Mouse (Mus musculus): ENCODE measurements around the gene Emid1.

Emid1 gene

GRCm38 (mm10) chr11:5160722-5161485 lies 8.8 kb upstream of the Emid1 start:
- no peak for DNase-seq (ENCODE audit: low spot score)

DNA sequence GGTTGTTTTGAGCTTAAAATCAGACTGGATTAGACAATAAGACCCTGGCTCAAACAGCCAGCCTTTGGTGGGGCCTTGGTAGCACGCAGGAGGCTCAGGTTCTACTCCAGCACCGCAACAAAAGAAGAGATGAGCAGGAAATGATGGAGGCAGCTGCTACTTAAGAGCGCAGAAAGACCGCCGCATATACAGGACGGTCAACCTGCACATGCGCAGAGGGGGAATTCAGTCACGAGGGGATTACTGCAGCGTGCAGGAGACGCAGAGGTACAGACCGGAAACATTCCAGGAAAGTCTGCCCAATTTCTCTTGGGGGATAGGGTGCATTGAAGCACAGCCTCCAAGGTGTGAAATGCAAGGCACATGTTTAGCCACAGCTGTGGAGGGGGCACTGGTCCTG lies 6.0 kb upstream of the Emid1 start:
- no peak for DNase-seq (ENCODE audit: low spot score)

- DNase-seq (ENCODE audit: low spot score) = no peak
Observed at GRCm38 (mm10) chr11:5154961-5155805, 3.1 kb upstream of the Emid1 start.

DNA sequence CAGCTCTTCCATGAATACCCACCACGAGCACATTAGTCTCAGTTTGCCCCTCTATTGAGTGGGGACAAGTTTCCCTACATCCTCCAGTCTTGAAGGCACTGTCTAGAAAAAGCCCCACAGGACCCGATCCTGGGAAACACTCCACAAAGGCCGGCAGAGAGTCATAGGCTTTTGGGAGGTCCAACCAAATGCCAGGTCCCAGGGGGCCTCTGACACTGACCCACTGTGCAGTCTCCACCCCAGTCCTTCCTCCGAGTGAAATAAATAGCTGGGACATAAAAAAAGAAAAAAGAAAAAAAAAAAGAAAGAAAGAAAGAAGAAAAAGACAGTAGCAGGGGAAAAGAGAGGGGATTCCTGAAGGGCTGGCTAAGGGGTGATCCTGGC lies 818 bp downstream of the Emid1 start:
- no peak for DNase-seq (ENCODE audit: low spot score)

DNA sequence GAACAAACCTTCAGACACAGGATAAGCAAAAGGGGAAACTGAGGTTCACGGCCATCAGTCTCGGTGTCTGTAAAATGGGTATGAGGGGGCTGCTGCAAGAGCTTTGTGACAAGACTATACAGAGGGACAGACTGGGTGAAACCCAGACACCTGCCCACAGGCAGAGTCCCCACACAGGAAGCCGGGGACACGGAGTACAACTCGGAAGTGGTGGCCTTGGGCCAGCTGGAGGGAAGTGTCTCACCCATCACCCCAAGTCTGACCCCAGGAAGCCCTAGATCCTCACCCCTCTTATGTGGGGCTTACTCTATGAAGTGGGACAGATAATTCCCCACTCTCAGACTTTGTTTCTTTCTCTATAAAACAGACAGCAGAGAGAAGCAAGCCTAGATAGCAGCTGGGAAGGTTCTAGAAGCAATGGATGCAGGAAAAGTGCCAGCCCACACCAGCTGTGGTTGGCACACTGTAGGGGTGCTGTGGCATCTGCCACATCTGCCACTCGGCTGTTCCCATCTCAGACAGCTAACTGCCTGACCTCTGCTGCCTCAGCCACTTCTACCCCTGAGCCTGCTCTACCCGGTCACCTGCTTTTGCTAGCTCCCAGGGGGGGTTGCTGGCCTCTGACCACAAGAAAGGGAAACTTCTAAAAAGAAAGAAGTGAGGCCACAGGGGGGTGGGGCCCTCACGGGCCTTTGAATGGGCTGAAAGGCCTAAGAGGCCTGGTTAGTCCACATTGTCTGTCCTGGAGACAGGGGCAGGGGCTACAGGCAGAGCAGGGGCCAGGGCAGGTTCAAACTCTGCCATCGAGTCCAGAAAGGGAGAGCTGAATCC lies 1.4 kb downstream of the Emid1 start:
- DNase-seq (ENCODE audit: low spot score) = no peak

DNA sequence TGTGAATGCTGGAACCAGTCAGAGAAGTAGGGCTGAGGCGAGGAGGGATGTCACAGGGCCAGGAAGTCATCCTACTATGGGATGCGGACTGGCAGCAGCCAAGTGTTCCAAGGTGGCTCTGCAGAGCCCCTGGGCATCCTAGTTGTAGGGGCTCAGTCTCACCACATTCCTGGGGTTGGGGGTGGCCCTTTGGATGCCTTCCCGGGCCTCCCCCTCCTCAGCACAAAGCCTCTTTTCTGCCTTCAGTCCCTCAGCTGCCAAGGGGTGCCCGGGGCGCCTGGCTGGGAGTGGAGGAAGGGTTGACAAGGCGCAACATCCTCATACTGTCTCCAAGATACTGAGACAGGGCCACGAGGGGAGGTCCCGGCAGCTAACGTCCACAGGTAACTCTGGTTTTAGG lies 2.1 kb downstream of the Emid1 start:
- no peak for DNase-seq (ENCODE audit: low spot score)

DNA sequence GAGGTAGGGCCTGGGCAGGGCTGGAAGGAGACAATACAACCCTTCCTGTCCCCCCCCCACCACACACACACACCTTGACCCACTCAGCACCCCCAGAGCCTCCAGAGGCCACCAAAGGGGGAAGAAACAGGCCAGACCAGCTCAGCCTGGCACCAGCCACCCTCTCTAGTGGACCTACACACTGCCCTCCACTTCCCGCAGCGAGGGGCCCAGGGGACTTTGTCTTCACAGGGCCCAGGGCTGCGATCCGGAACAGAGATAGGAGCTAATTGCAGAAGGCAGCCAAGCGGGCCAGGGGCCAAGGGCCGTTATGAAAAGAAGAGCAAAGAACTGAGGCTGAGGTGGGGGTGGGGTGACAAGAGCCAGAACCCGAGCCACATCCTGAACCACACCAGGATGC lies 2.8 kb downstream of the Emid1 start:
- DNase-seq (ENCODE audit: low spot score) = no peak

DNA sequence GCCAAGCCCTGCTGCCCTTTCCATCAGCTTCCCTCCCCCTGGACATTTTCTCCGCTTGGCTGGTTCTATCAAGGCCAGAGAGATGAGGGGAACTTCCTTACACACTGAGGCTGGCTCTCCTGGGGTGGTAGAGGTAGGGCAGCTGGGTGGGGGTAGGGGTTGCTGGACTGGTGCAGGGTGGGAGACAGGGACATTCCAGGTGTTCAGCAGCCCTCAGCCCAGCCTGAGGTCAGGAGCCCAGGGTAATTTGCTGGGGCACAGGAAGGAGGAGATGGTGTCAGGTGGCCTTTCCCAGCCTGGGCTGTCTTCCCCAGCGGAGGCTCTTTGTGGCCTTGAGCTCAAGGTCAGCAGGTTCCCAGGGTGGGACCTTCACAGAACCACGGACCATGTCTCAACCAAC lies 6.5 kb downstream of the Emid1 start:
- no peak for DNase-seq (ENCODE audit: low spot score)

GRCm38 (mm10) chr11:5141965-5142364 lies 10.1 kb downstream of the Emid1 start:
- no peak for DNase-seq (ENCODE audit: low spot score)

- no peak for DNase-seq (ENCODE audit: low spot score)
Observed at GRCm38 (mm10) chr11:5141252-5141651, 10.8 kb downstream of the Emid1 start.

- no peak for DNase-seq (ENCODE audit: low spot score)
Observed at GRCm38 (mm10) chr11:5140619-5141018, 11.4 kb downstream of the Emid1 start.

DNA sequence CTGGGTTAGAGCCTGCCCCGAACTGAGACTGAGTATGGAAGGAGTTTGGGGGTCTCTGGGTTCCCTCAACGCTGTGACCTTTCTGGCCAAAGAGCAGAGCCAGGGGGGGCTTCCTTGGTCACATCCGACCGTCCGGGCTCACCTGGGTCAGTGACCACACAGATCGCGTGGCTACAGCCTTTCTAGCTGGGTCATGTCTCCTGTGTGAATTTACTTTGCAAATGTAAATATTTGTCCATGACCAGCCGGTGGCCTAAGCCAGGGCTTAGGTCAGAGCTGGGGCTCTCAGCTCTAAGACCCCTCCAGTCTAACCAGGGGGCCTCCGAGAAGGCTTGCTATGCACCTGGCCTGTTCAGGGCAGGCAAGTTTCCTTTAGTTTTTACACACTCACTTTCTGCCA lies 12.7 kb downstream of the Emid1 start:
- DNase-seq (ENCODE audit: low spot score) = no peak

DNA sequence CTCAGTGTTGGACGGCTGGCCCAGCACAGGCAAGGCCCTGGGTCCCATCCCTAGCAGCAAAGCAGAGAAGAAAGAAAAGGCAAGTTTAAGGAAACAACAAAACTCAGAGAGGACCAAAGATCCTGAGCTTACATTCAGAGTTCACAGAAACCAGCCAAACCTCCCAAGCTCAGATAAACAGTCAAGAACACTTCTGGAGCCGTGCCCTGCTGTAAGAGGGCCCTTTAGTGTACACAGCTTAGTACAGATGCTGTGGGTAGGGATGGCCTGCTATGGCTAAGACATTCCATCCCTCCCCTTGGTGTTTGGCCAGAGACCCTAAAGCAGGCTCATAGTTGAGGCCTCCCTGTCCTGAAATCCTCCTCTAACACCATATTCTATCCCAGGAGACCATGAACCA lies 13.4 kb downstream of the Emid1 start:
- no peak for DNase-seq (ENCODE audit: low spot score)

DNA sequence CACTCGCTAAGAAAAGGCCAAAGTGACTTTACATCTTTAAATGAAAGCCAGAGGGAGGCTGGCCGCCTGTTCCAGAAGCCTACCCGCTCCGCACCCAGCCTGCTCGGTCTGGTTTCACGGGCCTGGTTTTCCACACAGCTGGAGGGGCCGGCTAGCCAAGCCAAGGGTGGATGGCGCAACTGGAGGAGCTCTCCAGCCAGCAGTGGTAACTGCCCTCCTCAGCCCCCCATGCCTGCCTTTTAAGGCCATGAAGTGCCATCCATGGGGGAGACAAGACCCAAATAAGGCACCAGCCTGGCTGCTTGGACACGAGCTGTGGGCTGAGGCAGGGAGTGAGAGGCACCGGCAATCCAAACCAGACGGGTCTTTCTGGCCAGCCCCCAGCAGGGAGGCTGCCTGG lies 16.1 kb downstream of the Emid1 start:
- no peak for DNase-seq (ENCODE audit: low spot score)

DNA sequence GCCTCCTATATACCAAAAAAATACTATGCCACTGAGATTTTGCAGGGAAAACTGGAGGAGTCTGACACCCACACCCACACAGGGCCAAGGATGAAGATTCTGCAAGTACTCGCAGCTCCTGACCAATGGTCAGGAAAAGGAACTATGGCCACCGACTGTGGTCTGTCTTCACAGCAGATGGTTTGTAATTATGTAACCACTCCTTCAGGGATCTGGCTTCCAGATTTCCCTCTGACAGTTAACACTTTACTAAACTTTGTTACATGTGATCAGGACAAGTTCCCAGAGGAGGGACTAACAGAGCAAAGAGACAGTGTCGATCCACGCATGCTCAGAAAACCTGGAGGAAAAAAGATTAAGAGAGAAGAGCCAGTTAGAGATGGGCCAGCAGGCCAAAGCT lies 19.3 kb downstream of the Emid1 start:
- no peak for DNase-seq (ENCODE audit: low spot score)

- no peak for DNase-seq (ENCODE audit: low spot score)
Observed at GRCm38 (mm10) chr11:5130111-5130665, 21.9 kb downstream of the Emid1 start.

GRCm38 (mm10) chr11:5129035-5129480 lies 23.0 kb downstream of the Emid1 start:
- DNase-seq (ENCODE audit: low spot score) = no peak

DNA sequence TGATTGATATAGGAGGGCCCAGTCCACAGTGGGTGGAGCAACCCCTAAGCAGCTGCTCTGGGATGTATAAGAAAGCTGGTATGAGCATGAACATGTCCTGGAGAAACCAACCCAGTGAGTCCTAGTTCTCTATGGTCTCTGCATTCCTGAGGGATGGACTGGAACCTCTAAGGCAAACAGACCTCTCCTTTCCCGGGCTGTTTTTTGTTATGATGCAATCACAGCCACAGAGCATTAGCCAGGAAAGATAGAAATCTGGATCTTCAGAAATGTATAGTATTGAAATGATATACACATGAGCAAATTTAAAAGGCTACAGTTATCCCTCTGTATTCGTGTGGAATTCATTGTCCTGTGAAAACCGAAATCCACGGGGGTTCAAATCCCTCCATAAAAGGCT lies 26.3 kb downstream of the Emid1 start:
- no peak for DNase-seq (ENCODE audit: low spot score)

GRCm38 (mm10) chr11:5114931-5115581 lies 37.0 kb downstream of the Emid1 start:
- peak; percentile 80 for DNase-seq (ENCODE audit: low spot score)

DNA sequence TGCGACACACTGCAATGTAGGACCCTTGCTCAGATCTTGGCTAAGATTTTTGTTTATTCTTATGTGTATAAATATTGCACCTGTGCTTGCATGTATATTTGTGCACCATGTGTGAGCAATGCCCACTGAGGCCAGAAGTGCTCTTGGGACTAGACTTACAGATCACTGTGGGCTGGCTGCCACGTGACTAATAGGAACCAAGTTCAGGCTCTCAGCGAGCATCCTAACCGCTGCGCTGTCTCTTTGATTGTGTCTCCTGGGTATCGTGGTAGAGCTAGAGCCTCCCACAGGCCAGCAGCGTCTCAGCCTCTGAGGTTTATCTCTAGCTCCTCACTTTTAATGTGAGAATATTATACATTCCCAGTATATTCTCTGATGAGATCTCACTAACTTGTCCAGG lies 38.4 kb downstream of the Emid1 start:
- DNase-seq (ENCODE audit: low spot score) = no peak

DNA sequence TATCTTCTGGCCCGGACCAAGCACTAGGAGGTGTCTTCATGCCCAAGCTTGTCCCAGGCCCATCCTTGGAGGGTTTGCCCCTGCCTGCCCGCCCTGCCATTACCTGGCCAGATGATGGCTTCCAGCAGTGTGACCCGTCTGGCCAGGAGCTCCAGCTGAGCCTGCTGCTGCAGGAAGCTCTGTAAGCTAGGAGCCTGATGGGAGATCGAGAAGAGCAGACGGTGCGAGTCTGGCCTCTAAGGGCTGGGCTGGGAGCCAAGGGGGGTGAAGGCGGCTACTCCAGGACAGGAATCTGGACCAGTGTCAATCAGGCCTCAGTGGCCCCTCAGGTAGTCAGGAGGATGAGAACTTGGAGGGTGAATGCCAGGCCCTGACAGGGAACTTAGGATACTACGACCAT lies 42.6 kb downstream of the Emid1 start:
- no peak for DNase-seq (ENCODE audit: low spot score)
